Mouse (Mus musculus) forebrain, postnatal 0 days (tissue): Measurements from ENCODE around the gene Nr3c2. TPM values are rescaled to one million over a fixed set of nuclear protein-coding genes. Genes with fewer than 3 reads are reported as not detected.

Experiments
- ATAC-seq: fragments of 200-750 bp; cut with Nextera tagmentation; 2 replicates; pipeline ENCODE4 v1.8.0; 2017; ENCODE audit warnings: mild to moderate bottlenecking, moderate library complexity
- DNase-seq: peaks from one replicate; pipeline ENCODE4 v3.0.0-alpha.2; 2015
- H3K27ac ChIP-seq: fragments of 300-500 bp; sonication (generic); 2 replicates; pipeline ENCODE4 v1.5.1; 2014; ENCODE audit warnings: low read depth, mild to moderate bottlenecking, antibody characterized with exemption, low read length, moderate library complexity, mixed read lengths
- H3K27me3 ChIP-seq: fragments of 300-500 bp; sonication (generic); 2 replicates; pipeline ENCODE4 v1.6.1; 2014; ENCODE audit warnings: mild to moderate bottlenecking, low read length, mixed read lengths; ENCODE audit not compliant: insufficient read depth
- H3K36me3 ChIP-seq: fragments of 300-500 bp; sonication (generic); 2 replicates; pipeline ENCODE4 v1.6.1; 2014; ENCODE audit warnings: mild to moderate bottlenecking, moderate library complexity; ENCODE audit not compliant: insufficient read depth
- H3K4me1 ChIP-seq: fragments of 300-500 bp; sonication (generic); 2 replicates; pipeline ENCODE4 v1.6.1; 2014; ENCODE audit warnings: antibody characterized with exemption; ENCODE audit not compliant: insufficient read depth
- H3K4me2 ChIP-seq: fragments of 300-500 bp; sonication (generic); 2 replicates; pipeline ENCODE4 v1.6.1; 2014; ENCODE audit warnings: low read depth, mild to moderate bottlenecking, moderate library complexity
- H3K4me3 ChIP-seq: fragments of 300-500 bp; sonication (generic); 2 replicates; pipeline ENCODE4 v1.5.1; 2014; ENCODE audit warnings: low read depth, low read length, mixed read lengths
- H3K9ac ChIP-seq: fragments of 300-500 bp; sonication (generic); 2 replicates; pipeline ENCODE4 v1.6.1; 2014; ENCODE audit warnings: mild to moderate bottlenecking
- H3K9me3 ChIP-seq: fragments of 300-500 bp; sonication (generic); 2 replicates; pipeline ENCODE4 v1.6.1; 2016; ENCODE audit warnings: low read length
- CTCF ChIP-seq: sonication (generic); IDR thresholded peaks from 2 replicates; pipeline ENCODE4 v1.5.1; 2016; ENCODE audit warnings: antibody characterized with exemption, control low read depth, low read depth
- WGBS: fragments of 180-500 bp; shearing (Covaris S2); extraction: QIAGEN DNeasy Blood & Tissue Kit; methylation state at CpG from one replicate; pipeline ENCODE4 v1.1.7; 2014; 5-methylcytosine and 5-hydroxymethylcytosine counted together
- polyA plus RNA-seq: library from polyadenylated mRNA; unstranded; fragments of >200 nt; fragmentation: Nextera tagmentation; extraction: Ambion mirVana; gene quantifications from 2 replicates; pipeline ENCODE4 v1.2.1, GENCODE M21; 2015
- total RNA-seq: library from RNA; depleted of rRNA; stranded (reverse); fragments of >200 nt; gene quantifications from 2 replicates; pipeline ENCODE4 v1.2.3, GENCODE M21; 2014

Gene Nr3c2
- total and polyA plus RNA-seq, 2 experiments from 2014 or later, result 10.4 to 13.4 TPM

DNA sequence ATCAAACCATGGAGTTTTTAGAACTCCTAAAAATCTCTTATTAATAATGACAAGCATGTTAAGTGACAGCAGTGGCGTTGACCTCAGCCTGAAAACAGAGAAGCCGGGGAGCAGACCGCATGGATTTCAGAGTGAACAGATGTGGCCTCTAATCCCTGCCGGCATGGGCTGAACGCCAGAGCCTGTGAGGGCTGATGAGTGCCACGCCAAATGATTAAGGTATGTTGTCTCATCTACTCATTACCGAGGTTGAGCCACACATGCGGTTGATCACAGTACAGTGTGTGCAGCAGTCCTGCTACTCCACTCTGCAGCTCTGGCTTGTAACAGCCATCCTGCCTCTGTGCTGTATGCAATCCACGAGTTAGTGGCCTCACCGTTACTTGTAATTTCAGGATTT lies 110.2 kb downstream of the Nr3c2 start:
- ATAC-seq, result no peak
- H3K9ac ChIP-seq, result no peak overlapping the region
- TF ChIP-seq CTCF, result no peak
- H3K36me3 ChIP-seq, result no peaks in the 10 kb centered on the region
- DNase-seq, result no peak
- H3K27ac ChIP-seq, result no peak overlapping the region
- no peak overlapping the region for H3K4me3 ChIP-seq
- H3K9me3 ChIP-seq, result no peaks in the 10 kb centered on the region
- no peaks in the 10 kb centered on the region for H3K4me1 ChIP-seq
- H3K27me3 ChIP-seq, result no peaks in the 10 kb centered on the region
- WGBS, result 59% methylated on average over 10 of the region's 10 CpGs
- no peak overlapping the region for H3K4me2 ChIP-seq

DNA sequence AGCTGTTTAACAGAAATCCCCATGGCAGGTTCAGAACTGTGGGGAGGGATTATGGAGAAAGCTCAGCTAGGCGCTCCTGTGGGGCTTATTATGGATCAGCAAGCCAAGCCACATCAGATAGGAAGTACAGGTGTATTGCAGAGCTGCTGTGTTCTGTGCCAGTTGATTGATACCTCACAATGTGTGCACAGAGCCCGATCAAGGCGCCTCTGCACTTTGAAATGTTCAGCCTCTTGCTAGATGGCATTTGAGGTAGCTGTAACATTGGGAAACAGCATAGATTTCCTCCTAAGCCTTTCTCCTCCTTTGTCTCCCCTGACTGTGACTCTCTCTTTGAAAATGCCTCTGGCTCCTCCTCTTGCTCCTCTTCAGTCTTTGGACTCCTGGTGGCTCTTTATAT lies 112.7 kb downstream of the Nr3c2 start:
- H3K27me3 ChIP-seq, result no peaks in the 10 kb centered on the region
- ATAC-seq (no peak), DNase-seq (no peak)
- no peak for TF ChIP-seq CTCF
- no peaks in the 10 kb centered on the region for H3K9me3 ChIP-seq
- H3K27ac ChIP-seq, result no peak overlapping the region
- no peak overlapping the region for H3K4me2 ChIP-seq
- no peaks in the 10 kb centered on the region for H3K4me1 ChIP-seq
- no peaks in the 10 kb centered on the region for H3K36me3 ChIP-seq
- 38% methylated on average over 3 of the region's 3 CpGs for WGBS
- H3K4me3 ChIP-seq, result no peak overlapping the region
- H3K9ac ChIP-seq, result no peak overlapping the region

DNA sequence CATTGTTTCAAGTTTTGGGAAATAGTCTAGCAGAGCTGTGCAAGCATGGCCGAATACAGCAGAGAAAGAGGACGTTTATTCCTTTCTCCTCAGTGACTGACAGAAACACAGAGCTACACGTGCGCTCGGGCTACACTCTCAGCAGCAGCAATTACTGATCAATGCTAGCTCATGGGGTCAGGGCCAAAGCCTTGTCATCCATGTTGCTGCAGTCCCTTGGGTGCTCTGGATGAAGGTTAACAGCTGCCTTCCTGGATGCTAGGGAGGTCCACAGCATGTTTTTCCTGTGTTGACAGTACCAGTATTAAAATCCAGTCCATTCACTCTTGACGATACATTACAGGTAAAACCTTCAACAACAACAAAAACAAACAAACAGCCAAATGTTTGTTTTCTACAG lies 113.4 kb downstream of the Nr3c2 start:
- no peak for DNase-seq
- no peak for ATAC-seq
- H3K4me2 ChIP-seq, result no peak overlapping the region
- no peak overlapping the region for H3K27ac ChIP-seq
- H3K36me3 ChIP-seq, result no peaks in the 10 kb centered on the region
- H3K4me1 ChIP-seq, result no peaks in the 10 kb centered on the region
- WGBS, result 59% methylated on average over 6 of the region's 6 CpGs
- H3K9me3 ChIP-seq, result no peaks in the 10 kb centered on the region
- TF ChIP-seq CTCF, result no peak
- H3K9ac ChIP-seq, result no peak overlapping the region
- H3K27me3 ChIP-seq, result no peaks in the 10 kb centered on the region
- H3K4me3 ChIP-seq, result no peak overlapping the region

DNA sequence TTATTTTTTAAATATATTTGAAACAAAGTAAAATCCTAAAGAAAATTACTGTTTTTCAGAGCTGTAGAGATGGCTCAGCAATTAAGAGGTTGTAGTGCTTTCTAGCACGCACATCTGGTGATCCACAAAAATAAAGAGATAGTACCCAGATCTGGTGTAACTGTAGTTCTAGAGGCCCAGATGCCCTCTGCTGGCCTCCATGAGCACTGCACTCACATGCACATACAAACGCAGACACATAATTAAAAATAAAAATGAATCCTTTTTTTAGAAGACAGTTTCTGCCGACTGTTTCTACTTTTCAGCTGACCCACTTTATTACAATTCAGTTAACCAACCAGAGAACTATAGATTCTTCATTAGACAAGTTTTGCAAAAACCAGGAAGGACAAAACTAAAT lies 117.5 kb downstream of the Nr3c2 start:
- no peak overlapping the region for H3K27ac ChIP-seq
- DNase-seq, result no peak
- TF ChIP-seq CTCF, result 0 out of 2 replicates have a peak, but pooled peaks have one; percentile 11
- H3K4me1 ChIP-seq, result no peaks in the 10 kb centered on the region
- no peak for ATAC-seq
- 96% methylated on average over 3 of the region's 3 CpGs for WGBS
- no peak overlapping the region for H3K4me2 ChIP-seq
- no peak overlapping the region for H3K4me3 ChIP-seq
- no peak overlapping the region for H3K9ac ChIP-seq
- no peaks in the 10 kb centered on the region for H3K36me3 ChIP-seq
- no peaks in the 10 kb centered on the region for H3K27me3 ChIP-seq
- no peaks in the 10 kb centered on the region for H3K9me3 ChIP-seq

DNA sequence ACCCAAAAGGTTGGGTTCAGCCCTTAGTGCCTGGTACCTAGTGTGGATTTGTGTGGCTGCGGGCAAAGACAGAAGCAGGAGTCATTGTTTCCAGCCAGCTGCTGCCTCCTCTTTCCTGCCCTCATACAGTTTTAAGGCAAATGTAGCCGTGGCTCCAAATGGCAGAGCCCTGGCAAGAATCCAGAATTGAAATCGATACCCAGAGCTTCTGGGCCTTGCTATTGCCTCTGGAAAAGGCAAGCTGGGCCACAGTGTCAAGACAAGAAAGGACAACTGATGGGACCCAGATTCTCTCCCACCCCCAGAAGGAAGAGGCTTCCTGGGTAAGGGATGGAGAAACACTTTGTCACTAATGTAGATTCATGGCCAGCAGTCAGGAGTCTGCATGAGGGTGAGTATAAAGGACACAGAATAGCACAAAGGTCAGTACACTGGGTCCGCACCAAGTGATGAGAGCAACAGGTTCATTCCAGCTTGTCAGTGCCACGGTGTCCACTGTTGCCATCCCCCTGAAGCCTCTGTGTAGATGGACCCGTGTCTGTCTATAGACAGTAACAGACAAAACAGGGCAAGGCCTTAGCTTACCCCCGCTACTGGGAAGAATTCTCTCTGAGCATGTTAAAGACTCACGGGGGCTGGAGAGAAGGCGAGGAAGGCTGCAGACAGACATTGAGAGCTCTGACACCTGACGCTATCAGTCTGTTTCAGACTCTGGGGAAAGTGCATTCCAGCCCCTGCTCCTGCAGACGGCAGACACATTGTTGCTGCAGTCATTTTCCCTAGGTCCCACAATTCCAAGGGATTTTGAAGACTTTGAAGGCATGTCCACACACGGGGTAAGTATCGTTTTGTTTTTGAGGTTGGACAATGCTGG lies 124.8 kb downstream of the Nr3c2 start:
- H3K4me3 ChIP-seq, result no peak overlapping the region
- H3K9ac ChIP-seq, result no peak overlapping the region
- ATAC-seq, result no peak
- no peak for TF ChIP-seq CTCF
- no peaks in the 10 kb centered on the region for H3K4me1 ChIP-seq
- no peak for DNase-seq
- H3K36me3 ChIP-seq, result no peaks in the 10 kb centered on the region
- no peak overlapping the region for H3K4me2 ChIP-seq
- WGBS, result 80% methylated on average over 13 of the region's 13 CpGs
- H3K27me3 ChIP-seq, result no peaks in the 10 kb centered on the region
- no peaks in the 10 kb centered on the region for H3K9me3 ChIP-seq
- H3K27ac ChIP-seq, result no peak overlapping the region

DNA sequence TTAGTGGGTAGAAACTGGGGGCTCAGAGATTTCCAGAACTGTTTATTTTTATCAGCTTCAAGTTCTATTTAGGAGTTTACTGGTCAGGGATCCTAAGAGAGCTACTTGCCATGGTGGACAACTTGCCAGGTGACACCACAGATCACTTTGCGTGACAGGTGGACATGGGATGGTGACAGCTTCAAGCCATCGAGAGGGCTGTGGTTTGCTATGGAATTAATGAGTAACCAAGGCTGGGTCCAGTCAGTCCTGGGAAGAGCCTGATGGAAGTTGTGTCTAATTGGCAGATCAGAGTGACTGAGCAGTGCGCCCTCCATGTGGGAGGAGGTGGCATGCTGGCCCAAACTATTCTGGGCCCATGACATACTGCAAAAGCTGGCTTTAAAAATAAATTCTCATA lies 132.0 kb downstream of the Nr3c2 start:
- H3K4me3 ChIP-seq, result no peak overlapping the region
- no peak overlapping the region for H3K27ac ChIP-seq
- WGBS, result 96% methylated on average over 3 of the region's 3 CpGs
- H3K27me3 ChIP-seq, result no peaks in the 10 kb centered on the region
- TF ChIP-seq CTCF, result no peak
- DNase-seq (no peak), ATAC-seq (no peak)
- no peak overlapping the region for H3K9ac ChIP-seq
- no peaks in the 10 kb centered on the region for H3K36me3 ChIP-seq
- H3K9me3 ChIP-seq, result no peaks in the 10 kb centered on the region
- H3K4me1 ChIP-seq, result no peaks in the 10 kb centered on the region
- H3K4me2 ChIP-seq, result no peak overlapping the region

DNA sequence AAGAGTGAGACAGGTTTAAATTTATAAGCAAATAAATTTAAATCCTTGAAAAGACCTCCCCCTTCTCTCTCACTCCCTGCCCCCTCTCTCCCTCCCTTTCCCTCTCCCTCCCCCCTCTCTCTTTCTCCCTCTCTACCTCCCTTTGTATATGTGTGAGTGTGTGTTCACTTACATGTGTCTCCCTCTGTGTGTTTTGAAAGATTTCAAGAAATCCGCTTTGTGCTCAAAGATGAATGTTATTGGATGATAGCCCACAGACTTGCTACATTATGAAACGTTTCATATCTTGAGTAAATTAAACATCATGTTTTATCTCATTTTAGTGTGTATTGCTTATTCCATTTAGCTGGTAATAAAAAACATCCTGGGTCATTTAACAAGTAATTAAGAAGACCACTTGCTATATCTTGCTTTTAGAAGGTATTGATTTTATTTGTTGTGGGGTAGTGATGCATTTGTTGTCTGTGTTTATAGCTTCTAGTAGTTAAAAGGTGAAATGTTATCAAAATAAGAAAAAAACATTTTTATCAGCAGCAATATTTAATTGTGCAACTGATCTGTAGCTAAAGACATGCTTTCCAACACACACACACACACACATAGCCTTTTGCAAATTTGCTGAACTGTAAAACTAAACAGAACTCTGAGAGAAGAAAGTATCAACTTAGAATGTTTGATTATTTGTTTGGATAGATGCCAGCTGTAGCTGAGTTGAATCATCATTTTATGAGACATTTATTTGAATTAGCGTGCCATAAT lies 134.6 kb downstream of the Nr3c2 start:
- Histone ChIP-seq H3K4me3 (no peak overlapping the region), H3K4me2 (no peak overlapping the region), H3K4me1 (no peaks in the 10 kb centered on the region), H3K27me3 (no peaks in the 10 kb centered on the region), H3K27ac (no peak overlapping the region), H3K36me3 (no peaks in the 10 kb centered on the region), H3K9ac (no peak overlapping the region), H3K9me3 (no peaks in the 10 kb centered on the region)
- no peak for TF ChIP-seq CTCF
- no peak for ATAC-seq
- DNase-seq, result no peak
- WGBS, result 69% methylated on average over 3 of the region's 3 CpGs
